Mouse (Mus musculus): ENCODE results near the gene Samd4. TPM values are rescaled to one million over a fixed set of nuclear protein-coding genes. Genes with fewer than 3 reads are reported as not detected.

Samd4 gene
- polyA plus RNA-seq (2014; fragmentation: Nextera tagmentation; extraction: Ambion mirVana), result 2.9 and 4.2 TPM in 2 replicates

DNA sequence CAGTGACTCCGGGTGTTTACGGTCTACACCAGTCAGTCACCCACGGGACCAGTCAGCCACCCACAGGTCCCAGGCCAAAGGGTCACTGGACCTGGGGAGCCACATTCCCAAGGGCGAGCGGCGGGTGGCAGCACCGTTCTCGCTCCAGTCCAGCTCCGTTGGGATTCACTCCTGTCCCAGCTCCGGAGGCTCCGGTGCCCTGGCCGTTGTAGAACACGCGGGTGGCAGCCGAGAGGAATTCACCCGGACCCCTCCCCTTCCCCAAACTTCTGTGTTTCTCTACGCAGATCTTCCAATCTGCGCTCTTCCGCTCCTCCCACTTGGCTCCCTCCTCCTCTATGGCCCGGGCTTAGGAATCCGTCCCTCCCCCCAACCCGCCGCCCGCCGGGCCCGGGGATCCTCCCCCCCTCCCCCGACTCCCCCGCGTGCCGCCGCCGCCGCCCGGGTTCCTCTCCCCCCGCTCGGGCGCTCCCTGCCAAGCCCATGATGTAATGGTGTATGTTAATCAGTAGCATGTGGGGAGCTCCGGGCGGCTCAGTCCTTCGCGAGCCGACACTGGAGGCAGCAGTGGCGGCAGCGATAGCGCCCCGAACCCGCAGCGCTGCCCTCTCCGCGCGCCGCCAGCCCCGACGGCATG lies at the start of gene Samd4:
TSS of gene Samd4 (plus strand) at position 424 of the 637 bp plus-strand sequence.
- ATAC-seq (replicated peaks; ENCODE audit: low FRiP score) (peak; percentile 78), DNase-seq (ENCODE audit: low spot score) (peak; percentile 93)
- Histone ChIP-seq H3K36me3 (ENCODE audit: control insufficient read depth, insufficient read depth, low read length) (no peaks in the 10 kb centered on the region), H3K4me2 (ENCODE audit: low read depth, low read length, severe bottlenecking) (peak within 1 kb of the TSS; percentile 80), H3K9ac (ENCODE audit: low read length) (peak within 1 kb of the TSS; percentile 71), H3K27me3 (ENCODE audit: control insufficient read depth, insufficient read depth, low read length) (no peaks in the 10 kb centered on the region; the same call in 1 of the 2 replicates), H3K4me1 (replicated peaks; ENCODE audit: control insufficient read depth, insufficient read depth, low read length) (peaks cover 12% of the 10 kb centered on the region; the same call in 1 of the 2 replicates), H3K4me3 (ENCODE audit: low read depth, low read length) (peak within 1 kb of the TSS; percentile 58), H3K9me3 (ENCODE audit: control insufficient read depth, low read length) (no peaks in the 10 kb centered on the region), H3K27ac (ENCODE audit: low read depth, low read length) (peak within 1 kb of the TSS; percentile 68)
- 1% methylated on average over 46 of the region's 54 CpGs for WGBS

DNA sequence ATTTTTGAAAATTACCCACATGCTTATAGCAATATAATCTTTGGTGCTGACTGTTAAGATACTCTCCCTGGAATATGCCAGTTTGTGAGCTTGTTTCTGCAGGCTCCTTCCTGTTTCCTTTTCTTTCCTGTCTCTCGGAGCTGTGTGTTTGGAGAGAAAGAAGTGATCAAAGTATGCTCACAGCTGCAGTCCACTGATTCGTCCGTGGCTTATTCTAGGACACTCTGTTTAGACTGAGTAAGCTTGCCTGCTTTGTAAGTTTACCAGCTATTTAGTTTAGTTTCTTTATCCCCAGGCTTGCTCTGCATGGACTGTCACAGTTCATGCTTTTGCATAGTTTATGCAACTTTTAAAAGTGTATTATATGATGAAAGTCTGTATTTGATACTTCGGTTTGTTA lies 43.3 kb upstream of the Samd4 start:
- DNase-seq (ENCODE audit: low spot score), result no peak
- no peaks in the 10 kb centered on the region for H3K27me3 ChIP-seq (ENCODE audit: control insufficient read depth, insufficient read depth, low read length)
- no peak overlapping the region for H3K9ac ChIP-seq (ENCODE audit: low read length)
- no peak for ATAC-seq (replicated peaks; ENCODE audit: low FRiP score)
- H3K4me2 ChIP-seq (ENCODE audit: low read depth, low read length, severe bottlenecking), result no peak overlapping the region
- H3K4me1 ChIP-seq (replicated peaks; ENCODE audit: control insufficient read depth, insufficient read depth, low read length), result no peaks in the 10 kb centered on the region
- no peak overlapping the region for H3K27ac ChIP-seq (ENCODE audit: low read depth, low read length)
- WGBS, result 80% methylated on average over 4 of the region's 4 CpGs
- no peaks in the 10 kb centered on the region for H3K9me3 ChIP-seq (ENCODE audit: control insufficient read depth, low read length)
- no peak overlapping the region for H3K4me3 ChIP-seq (ENCODE audit: low read depth, low read length)
- H3K36me3 ChIP-seq (ENCODE audit: control insufficient read depth, insufficient read depth, low read length), result no peaks in the 10 kb centered on the region; the same call in 1 of the 2 replicates

DNA sequence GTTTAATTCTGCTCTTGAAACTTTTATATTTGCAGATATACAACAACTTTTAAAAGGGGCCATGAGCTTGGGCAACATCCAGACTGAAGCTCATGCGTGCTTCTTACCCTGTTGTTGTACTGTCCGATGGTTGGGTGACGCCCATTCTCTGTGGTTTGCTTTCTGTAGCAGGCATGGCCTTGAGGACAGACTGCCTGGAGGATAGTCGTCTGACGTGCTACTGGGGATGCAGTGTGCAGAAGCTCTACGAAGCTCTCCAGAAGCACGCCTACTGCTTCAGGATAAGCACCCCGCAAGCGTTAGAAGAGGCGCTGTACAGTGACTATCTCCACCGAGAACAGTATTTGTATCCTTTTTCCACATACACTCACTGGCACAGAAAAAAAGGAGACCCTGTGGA lies 36.9 kb upstream of the Samd4 start:
- ATAC-seq (replicated peaks; ENCODE audit: low FRiP score), result no peak
- no peaks in the 10 kb centered on the region for H3K9me3 ChIP-seq (ENCODE audit: control insufficient read depth, low read length)
- DNase-seq (ENCODE audit: low spot score), result no peak
- H3K27ac ChIP-seq (ENCODE audit: low read depth, low read length), result no peak overlapping the region
- no peaks in the 10 kb centered on the region for H3K27me3 ChIP-seq (ENCODE audit: control insufficient read depth, insufficient read depth, low read length)
- 92% methylated on average over 11 of the region's 11 CpGs for WGBS
- no peak overlapping the region for H3K4me2 ChIP-seq (ENCODE audit: low read depth, low read length, severe bottlenecking)
- no peaks in the 10 kb centered on the region for H3K4me1 ChIP-seq (replicated peaks; ENCODE audit: control insufficient read depth, insufficient read depth, low read length)
- H3K9ac ChIP-seq (ENCODE audit: low read length), result no peak overlapping the region
- H3K36me3 ChIP-seq (ENCODE audit: control insufficient read depth, insufficient read depth, low read length), result no peaks in the 10 kb centered on the region; the same call in 1 of the 2 replicates
- no peak overlapping the region for H3K4me3 ChIP-seq (ENCODE audit: low read depth, low read length)

DNA sequence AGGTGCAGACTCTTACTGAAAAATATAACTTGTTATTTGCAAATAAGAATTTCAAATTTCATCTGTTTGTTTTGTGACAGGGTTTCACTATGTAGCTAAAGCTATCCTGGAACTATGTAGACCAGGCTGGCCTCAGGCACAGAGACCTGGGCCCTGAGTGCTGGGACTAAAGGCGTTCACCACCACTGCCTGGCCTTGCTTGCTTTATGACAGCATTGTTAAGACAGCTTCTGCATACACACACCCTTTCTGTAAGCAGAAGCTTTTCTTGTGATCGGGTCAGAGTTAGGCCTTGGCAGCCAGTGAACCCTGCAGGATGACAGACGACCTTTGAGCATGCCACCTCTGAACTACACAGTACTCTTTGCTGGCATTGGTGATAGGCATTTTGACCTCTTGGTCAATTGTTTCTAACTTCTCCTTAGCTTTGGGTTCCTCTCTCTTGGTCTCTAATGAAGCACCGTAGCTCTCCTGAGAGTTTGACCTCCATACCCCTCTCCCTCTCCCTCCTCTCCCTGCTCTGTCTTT lies 34.5 kb upstream of the Samd4 start:
- Histone ChIP-seq H3K36me3 (ENCODE audit: control insufficient read depth, insufficient read depth, low read length) (no peaks in the 10 kb centered on the region), H3K9ac (ENCODE audit: low read length) (no peak overlapping the region), H3K4me3 (ENCODE audit: low read depth, low read length) (no peak overlapping the region), H3K9me3 (ENCODE audit: control insufficient read depth, low read length) (no peaks in the 10 kb centered on the region), H3K4me2 (ENCODE audit: low read depth, low read length, severe bottlenecking) (no peak overlapping the region), H3K27ac (ENCODE audit: low read depth, low read length) (no peak overlapping the region), H3K4me1 (replicated peaks; ENCODE audit: control insufficient read depth, insufficient read depth, low read length) (no peaks in the 10 kb centered on the region), H3K27me3 (ENCODE audit: control insufficient read depth, insufficient read depth, low read length) (no peaks in the 10 kb centered on the region)
- WGBS, result 93% methylated on average over 4 of the region's 4 CpGs
- DNase-seq (ENCODE audit: low spot score) (no peak), ATAC-seq (replicated peaks; ENCODE audit: low FRiP score) (no peak)

DNA sequence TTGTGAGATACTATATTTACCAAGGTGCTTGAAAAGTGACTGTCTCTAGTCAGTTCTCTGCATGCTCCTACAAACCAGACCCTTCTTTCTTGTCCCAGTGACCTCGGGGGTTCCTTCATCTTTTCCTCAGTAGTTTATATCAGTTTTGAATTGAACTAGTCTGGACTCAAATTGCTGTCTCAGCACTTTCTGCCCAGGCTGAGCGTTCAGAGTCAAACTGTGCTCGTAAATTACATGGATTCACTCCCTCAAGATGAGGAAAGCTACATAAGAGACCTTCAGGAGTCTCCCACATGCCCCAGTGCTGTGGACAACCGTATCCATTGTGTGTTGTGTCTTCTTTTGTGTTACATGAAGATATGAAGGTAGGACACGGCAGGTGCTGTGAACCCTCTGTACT lies 33.9 kb upstream of the Samd4 start:
- ATAC-seq (replicated peaks; ENCODE audit: low FRiP score), result no peak
- no peaks in the 10 kb centered on the region for H3K9me3 ChIP-seq (ENCODE audit: control insufficient read depth, low read length)
- no peak for DNase-seq (ENCODE audit: low spot score)
- WGBS, result 91% methylated on average over 5 of the region's 5 CpGs
- H3K4me1 ChIP-seq (replicated peaks; ENCODE audit: control insufficient read depth, insufficient read depth, low read length), result no peaks in the 10 kb centered on the region
- H3K36me3 ChIP-seq (ENCODE audit: control insufficient read depth, insufficient read depth, low read length), result no peaks in the 10 kb centered on the region
- no peak overlapping the region for H3K27ac ChIP-seq (ENCODE audit: low read depth, low read length)
- no peak overlapping the region for H3K4me3 ChIP-seq (ENCODE audit: low read depth, low read length)
- no peaks in the 10 kb centered on the region for H3K27me3 ChIP-seq (ENCODE audit: control insufficient read depth, insufficient read depth, low read length)
- H3K9ac ChIP-seq (ENCODE audit: low read length), result no peak overlapping the region
- no peak overlapping the region for H3K4me2 ChIP-seq (ENCODE audit: low read depth, low read length, severe bottlenecking)

DNA sequence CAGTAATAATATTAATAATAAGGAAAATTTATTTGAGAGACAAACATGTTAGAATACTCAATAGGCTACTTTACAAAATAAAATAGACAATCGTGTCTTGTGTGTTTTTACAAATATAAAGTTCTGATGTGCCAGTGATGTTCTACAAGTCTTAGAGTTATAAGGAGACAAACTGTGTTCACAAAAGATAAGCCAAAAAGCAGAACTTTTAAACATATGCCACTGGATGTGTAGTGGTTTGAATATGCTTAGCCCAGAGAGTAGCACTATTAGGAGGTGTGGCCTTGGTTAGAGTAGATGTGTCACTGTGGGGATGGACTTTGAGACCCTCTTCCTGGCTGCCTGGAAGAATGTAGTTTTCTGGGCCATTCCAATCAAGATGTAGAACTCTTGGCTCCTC lies 32.9 kb upstream of the Samd4 start:
- Histone ChIP-seq H3K36me3 (ENCODE audit: control insufficient read depth, insufficient read depth, low read length) (no peaks in the 10 kb centered on the region), H3K27ac (ENCODE audit: low read depth, low read length) (no peak overlapping the region)
- 90% methylated on average over 1 of the region's 1 CpGs for WGBS

DNA sequence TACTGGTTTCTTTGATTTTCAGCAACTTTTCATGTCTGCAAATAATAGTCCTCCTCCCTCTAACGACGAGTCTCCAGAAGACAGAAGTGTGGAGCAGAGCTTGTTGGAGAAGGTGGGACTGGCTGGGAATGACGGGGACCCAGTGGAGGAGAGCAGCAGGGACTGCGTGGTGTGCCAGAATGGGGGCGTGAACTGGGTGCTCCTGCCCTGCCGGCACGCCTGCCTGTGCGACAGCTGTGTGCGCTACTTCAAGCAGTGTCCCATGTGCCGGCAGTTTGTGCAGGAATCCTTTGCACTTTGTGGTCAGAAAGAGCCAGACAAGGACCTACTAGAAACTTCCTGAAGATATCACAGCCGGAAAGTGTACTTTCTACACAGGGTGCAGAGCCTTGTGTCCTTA lies 29.0 kb upstream of the Samd4 start:
- H3K9me3 ChIP-seq (ENCODE audit: control insufficient read depth, low read length), result no peaks in the 10 kb centered on the region
- ATAC-seq (replicated peaks; ENCODE audit: low FRiP score) (no peak), DNase-seq (ENCODE audit: low spot score) (no peak)
- no peak overlapping the region for H3K9ac ChIP-seq (ENCODE audit: low read length)
- no peak overlapping the region for H3K4me3 ChIP-seq (ENCODE audit: low read depth, low read length)
- H3K4me2 ChIP-seq (ENCODE audit: low read depth, low read length, severe bottlenecking), result no peak overlapping the region
- 87% methylated on average over 11 of the region's 11 CpGs for WGBS
- H3K4me1 ChIP-seq (replicated peaks; ENCODE audit: control insufficient read depth, insufficient read depth, low read length), result no peaks in the 10 kb centered on the region
- no peaks in the 10 kb centered on the region for H3K27me3 ChIP-seq (ENCODE audit: control insufficient read depth, insufficient read depth, low read length)
- H3K27ac ChIP-seq (ENCODE audit: low read depth, low read length), result no peak overlapping the region
- H3K36me3 ChIP-seq (ENCODE audit: control insufficient read depth, insufficient read depth, low read length), result no peaks in the 10 kb centered on the region

More for the DNA sequence above, 32.9 kb upstream of the Samd4 start:
- Histone ChIP-seq H3K4me2 (ENCODE audit: low read depth, low read length, severe bottlenecking) (no peak overlapping the region), H3K27me3 (ENCODE audit: control insufficient read depth, insufficient read depth, low read length) (no peaks in the 10 kb centered on the region), H3K4me1 (replicated peaks; ENCODE audit: control insufficient read depth, insufficient read depth, low read length) (no peaks in the 10 kb centered on the region), H3K9me3 (ENCODE audit: control insufficient read depth, low read length) (no peaks in the 10 kb centered on the region), H3K9ac (ENCODE audit: low read length) (no peak overlapping the region), H3K4me3 (ENCODE audit: low read depth, low read length) (no peak overlapping the region)
- no peak for ATAC-seq (replicated peaks; ENCODE audit: low FRiP score)
- no peak for DNase-seq (ENCODE audit: low spot score)

DNA sequence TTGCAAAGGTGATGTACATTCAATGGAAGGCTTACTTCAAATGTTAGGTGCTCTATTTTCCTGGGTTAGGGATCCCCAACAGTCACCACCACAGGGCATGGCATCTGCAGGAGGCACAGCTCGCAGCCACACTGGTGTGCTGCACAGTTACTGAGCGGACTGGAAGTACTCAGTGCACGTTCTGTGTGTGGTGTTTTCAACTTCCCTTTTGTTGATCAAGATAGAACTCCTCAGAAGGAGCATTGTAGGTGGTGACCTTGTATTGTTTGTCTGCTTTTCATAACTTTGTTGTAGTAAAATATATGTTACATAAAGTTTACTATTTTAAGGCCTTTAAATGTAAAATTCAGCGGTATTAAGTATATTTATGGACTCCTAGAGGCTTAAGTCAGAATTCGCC lies 19.7 kb upstream of the Samd4 start:
- DNase-seq (ENCODE audit: low spot score) (no peak), ATAC-seq (replicated peaks; ENCODE audit: low FRiP score) (no peak)
- Histone ChIP-seq H3K4me2 (ENCODE audit: low read depth, low read length, severe bottlenecking) (no peak overlapping the region), H3K9me3 (ENCODE audit: control insufficient read depth, low read length) (no peaks in the 10 kb centered on the region), H3K4me3 (ENCODE audit: low read depth, low read length) (no peak overlapping the region), H3K9ac (ENCODE audit: low read length) (no peak overlapping the region), H3K27me3 (ENCODE audit: control insufficient read depth, insufficient read depth, low read length) (no peaks in the 10 kb centered on the region), H3K36me3 (ENCODE audit: control insufficient read depth, insufficient read depth, low read length) (no peaks in the 10 kb centered on the region), H3K4me1 (replicated peaks; ENCODE audit: control insufficient read depth, insufficient read depth, low read length) (no peaks in the 10 kb centered on the region), H3K27ac (ENCODE audit: low read depth, low read length) (no peak overlapping the region)
- WGBS, result 90% methylated on average over 5 of the region's 5 CpGs

DNA sequence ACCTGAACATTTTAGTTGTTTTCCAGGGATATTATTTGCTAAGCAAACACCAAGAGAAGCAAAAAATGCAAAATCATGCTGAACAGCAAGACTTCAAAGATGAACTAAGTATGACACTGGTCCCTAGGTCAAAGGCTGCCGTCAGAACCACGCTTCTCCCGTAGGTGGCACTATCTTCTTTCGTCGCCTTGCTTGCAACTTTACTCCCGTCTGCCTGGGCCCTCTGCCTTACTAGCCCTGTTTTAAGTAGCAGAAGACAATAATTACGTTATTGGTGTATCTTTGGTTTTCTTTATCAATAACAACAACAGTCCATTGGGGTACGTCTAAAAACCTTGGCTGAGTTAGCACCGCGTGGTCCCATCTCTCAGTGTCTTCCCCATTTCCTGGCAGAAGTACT lies 1.7 kb upstream of the Samd4 start:
- WGBS, result 3% methylated on average over 10 of the region's 10 CpGs
- Histone ChIP-seq H3K4me3 (ENCODE audit: low read depth, low read length) (no peak overlapping the region), H3K4me2 (ENCODE audit: low read depth, low read length, severe bottlenecking) (no peak overlapping the region), H3K4me1 (replicated peaks; ENCODE audit: control insufficient read depth, insufficient read depth, low read length) (peaks cover 11% of the 10 kb centered on the region; the same call in 1 of the 2 replicates), H3K27me3 (ENCODE audit: control insufficient read depth, insufficient read depth, low read length) (no peaks in the 10 kb centered on the region; the same call in 1 of the 2 replicates), H3K27ac (ENCODE audit: low read depth, low read length) (no peak overlapping the region), H3K9me3 (ENCODE audit: control insufficient read depth, low read length) (no peaks in the 10 kb centered on the region), H3K36me3 (ENCODE audit: control insufficient read depth, insufficient read depth, low read length) (no peaks in the 10 kb centered on the region), H3K9ac (ENCODE audit: low read length) (no peak overlapping the region)
- ATAC-seq (replicated peaks; ENCODE audit: low FRiP score) (no peak), DNase-seq (ENCODE audit: low spot score) (peak; percentile 74)
